Mouse (Mus musculus): ENCODE measurements around the gene Rarg. TPM values are rescaled to one million over a fixed set of nuclear protein-coding genes. Genes with fewer than 3 reads are reported as not detected.

Rarg gene
- polyA plus RNA-seq, 1 experiment from 2014 or later: 6.2 TPM

- no peaks in the 10 kb centered on the region for H3K36me3 ChIP-seq (replicated peaks; ENCODE audit: control insufficient read depth, insufficient read depth)
- H3K9ac ChIP-seq: no peak overlapping the region
- no peaks in the 10 kb centered on the region for H3K9me3 ChIP-seq (ENCODE audit: control insufficient read depth, low read length)
- H3K4me3 ChIP-seq (replicated peaks; ENCODE audit: low read length): no peak overlapping the region
- WGBS: 32% methylated on average over 12 of the region's 12 CpGs
- ATAC-seq (ENCODE audit: low FRiP score) (no peak), DNase-seq (ENCODE audit: low spot score) (no peak)
- peaks cover 36% of the 10 kb centered on the region; the same call in 1 of the 2 replicates for H3K4me1 ChIP-seq (replicated peaks; ENCODE audit: control insufficient read depth, insufficient read depth, low read length)
- H3K27ac ChIP-seq: no peak overlapping the region
- 0 out of 2 replicates have a peak overlapping the region, but pooled peaks have one; percentile 98 for H3K4me2 ChIP-seq (replicated peaks)
- peaks cover 41% of the 10 kb centered on the region for H3K27me3 ChIP-seq (ENCODE audit: control insufficient read depth, insufficient read depth, low read length)
Measured at GRCm38 (mm10) chr15:102242404-102243228, 14.7 kb downstream of the Rarg start.

GRCm38 (mm10) chr15:102240607-102241006, 16.7 kb downstream of the Rarg start:
- ATAC-seq (ENCODE audit: low FRiP score): no peak
- no peak overlapping the region for H3K9ac ChIP-seq
- no peak for DNase-seq (ENCODE audit: low spot score)
- WGBS: 85% methylated on average over 4 of the region's 4 CpGs
- H3K4me1 ChIP-seq (replicated peaks; ENCODE audit: control insufficient read depth, insufficient read depth, low read length): peaks cover 22% of the 10 kb centered on the region; the same call in 1 of the 2 replicates
- H3K27ac ChIP-seq: no peak overlapping the region
- no peak overlapping the region for H3K4me3 ChIP-seq (replicated peaks; ENCODE audit: low read length)
- peaks cover 37% of the 10 kb centered on the region for H3K27me3 ChIP-seq (ENCODE audit: control insufficient read depth, insufficient read depth, low read length)
- H3K9me3 ChIP-seq (ENCODE audit: control insufficient read depth, low read length): no peaks in the 10 kb centered on the region
- no peaks in the 10 kb centered on the region for H3K36me3 ChIP-seq (replicated peaks; ENCODE audit: control insufficient read depth, insufficient read depth)
- H3K4me2 ChIP-seq (replicated peaks): no peak overlapping the region

DNA sequence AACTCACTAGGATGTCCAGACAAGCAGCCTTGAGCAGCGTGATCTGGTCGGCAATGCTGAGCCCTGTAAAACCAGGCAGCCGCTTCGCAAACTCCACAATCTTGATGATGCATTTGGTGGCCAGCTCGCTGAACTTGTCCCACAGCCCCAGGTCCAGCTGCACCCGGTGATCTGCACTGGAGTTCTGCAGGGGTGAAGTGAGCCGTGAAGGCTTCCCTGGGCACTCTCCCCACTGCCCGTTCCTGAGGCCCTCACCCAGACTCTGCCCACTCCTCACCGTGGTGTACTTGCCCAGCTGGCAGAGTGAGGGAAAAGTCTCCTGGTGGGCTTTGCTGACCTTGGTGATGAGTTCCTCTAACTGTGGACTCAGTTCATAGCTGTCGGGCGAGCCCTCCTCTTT, 17.5 kb downstream of the Rarg start:
- Histone ChIP-seq H3K27me3 (ENCODE audit: control insufficient read depth, insufficient read depth, low read length) (peaks cover 31% of the 10 kb centered on the region), H3K9ac (no peak overlapping the region), H3K4me3 (replicated peaks; ENCODE audit: low read length) (no peak overlapping the region), H3K36me3 (replicated peaks; ENCODE audit: control insufficient read depth, insufficient read depth) (no peaks in the 10 kb centered on the region), H3K9me3 (ENCODE audit: control insufficient read depth, low read length) (no peaks in the 10 kb centered on the region), H3K27ac (no peak overlapping the region), H3K4me2 (replicated peaks) (no peak overlapping the region), H3K4me1 (replicated peaks; ENCODE audit: control insufficient read depth, insufficient read depth, low read length) (peaks cover 15% of the 10 kb centered on the region; the same call in 1 of the 2 replicates)
- 74% methylated on average over 11 of the region's 11 CpGs for WGBS
- no peak for ATAC-seq (ENCODE audit: low FRiP score)
- no peak for DNase-seq (ENCODE audit: low spot score)

DNA sequence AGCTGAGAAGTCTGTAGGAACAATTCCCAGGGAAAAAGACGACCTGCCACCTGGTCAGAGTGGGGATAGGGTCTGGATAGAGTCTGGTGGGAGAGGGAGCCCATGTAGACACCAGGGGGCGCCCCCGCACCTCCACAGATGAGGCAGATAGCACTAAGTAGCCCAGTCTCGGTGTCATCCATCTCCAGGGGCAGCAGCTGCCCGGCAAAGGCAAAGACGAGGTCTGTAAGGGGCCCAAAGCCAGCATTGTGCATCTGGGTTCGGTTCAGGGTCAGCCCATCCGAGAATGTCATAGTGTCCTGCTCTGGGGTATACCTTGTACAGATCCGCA, 18.1 kb downstream of the Rarg start:
- H3K9me3 ChIP-seq (ENCODE audit: control insufficient read depth, low read length): no peaks in the 10 kb centered on the region
- 9% methylated on average over 9 of the region's 9 CpGs for WGBS
- H3K9ac ChIP-seq: no peak overlapping the region
- H3K4me3 ChIP-seq (replicated peaks; ENCODE audit: low read length): no peak overlapping the region
- peaks cover 25% of the 10 kb centered on the region for H3K27me3 ChIP-seq (ENCODE audit: control insufficient read depth, insufficient read depth, low read length)
- peaks cover 9% of the 10 kb centered on the region; the same call in 1 of the 2 replicates for H3K4me1 ChIP-seq (replicated peaks; ENCODE audit: control insufficient read depth, insufficient read depth, low read length)
- DNase-seq (ENCODE audit: low spot score): peak; percentile 77
- ATAC-seq (ENCODE audit: low FRiP score): peak; percentile 74; the same call in 1 of the 2 replicates
- no peak overlapping the region for H3K27ac ChIP-seq
- H3K4me2 ChIP-seq (replicated peaks): no peak overlapping the region
- no peaks in the 10 kb centered on the region for H3K36me3 ChIP-seq (replicated peaks; ENCODE audit: control insufficient read depth, insufficient read depth)

GRCm38 (mm10) chr15:102238543-102239259, 18.6 kb downstream of the Rarg start:
- WGBS: 92% methylated on average over 14 of the region's 14 CpGs
- ATAC-seq (ENCODE audit: low FRiP score) (no peak), DNase-seq (ENCODE audit: low spot score) (no peak)
- Histone ChIP-seq H3K4me3 (replicated peaks; ENCODE audit: low read length) (no peak overlapping the region), H3K27me3 (ENCODE audit: control insufficient read depth, insufficient read depth, low read length) (peaks cover 19% of the 10 kb centered on the region), H3K27ac (no peak overlapping the region), H3K9me3 (ENCODE audit: control insufficient read depth, low read length) (no peaks in the 10 kb centered on the region), H3K4me2 (replicated peaks) (no peak overlapping the region), H3K4me1 (replicated peaks; ENCODE audit: control insufficient read depth, insufficient read depth, low read length) (peaks cover 6% of the 10 kb centered on the region; the same call in 1 of the 2 replicates), H3K36me3 (replicated peaks; ENCODE audit: control insufficient read depth, insufficient read depth) (no peaks in the 10 kb centered on the region), H3K9ac (no peak overlapping the region)

DNA sequence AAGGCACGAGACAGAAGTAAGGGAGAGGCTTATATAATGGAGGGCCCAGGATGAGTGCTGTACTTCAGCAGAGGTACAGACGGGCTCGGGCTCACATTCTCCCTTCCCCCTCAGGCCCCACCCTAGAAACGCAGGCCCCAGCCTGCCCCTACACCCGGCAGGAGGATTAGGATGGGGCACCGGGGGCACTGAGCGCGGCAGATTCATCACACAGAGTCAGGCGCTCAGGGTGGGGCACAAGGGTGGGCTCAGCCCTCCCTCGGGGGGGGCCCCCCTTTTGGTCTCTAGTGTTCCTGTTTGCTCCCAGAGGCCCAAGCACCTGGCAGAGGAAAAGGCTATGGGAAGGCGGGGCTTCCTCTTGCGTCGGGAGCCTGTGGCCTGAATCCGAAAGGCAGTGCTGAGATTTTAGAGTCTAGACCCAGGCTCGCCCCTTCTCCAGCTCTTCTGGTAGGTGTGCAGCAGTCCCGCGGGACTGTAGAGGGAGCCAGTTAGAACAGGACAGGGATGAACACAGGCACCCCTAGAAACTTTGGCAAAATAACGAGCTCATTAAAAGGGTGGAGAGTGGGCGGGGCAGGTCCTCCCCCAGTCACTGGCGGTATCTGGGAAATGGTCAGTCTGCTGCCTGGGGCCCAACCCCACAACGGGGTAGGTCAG, 21.8 kb downstream of the Rarg start:
- H3K27ac ChIP-seq: no peak overlapping the region
- H3K9ac ChIP-seq: no peak overlapping the region
- WGBS: 35% methylated on average over 20 of the region's 21 CpGs
- no peak for DNase-seq (ENCODE audit: low spot score)
- H3K4me2 ChIP-seq (replicated peaks): peak overlapping the region; percentile 17
- H3K9me3 ChIP-seq (ENCODE audit: control insufficient read depth, low read length): no peaks in the 10 kb centered on the region
- no peaks in the 10 kb centered on the region; the same call in 1 of the 2 replicates for H3K27me3 ChIP-seq (ENCODE audit: control insufficient read depth, insufficient read depth, low read length)
- no peak overlapping the region for H3K4me3 ChIP-seq (replicated peaks; ENCODE audit: low read length)
- no peaks in the 10 kb centered on the region for H3K36me3 ChIP-seq (replicated peaks; ENCODE audit: control insufficient read depth, insufficient read depth)
- H3K4me1 ChIP-seq (replicated peaks; ENCODE audit: control insufficient read depth, insufficient read depth, low read length): no peaks in the 10 kb centered on the region
- ATAC-seq (ENCODE audit: low FRiP score): no peak

DNA sequence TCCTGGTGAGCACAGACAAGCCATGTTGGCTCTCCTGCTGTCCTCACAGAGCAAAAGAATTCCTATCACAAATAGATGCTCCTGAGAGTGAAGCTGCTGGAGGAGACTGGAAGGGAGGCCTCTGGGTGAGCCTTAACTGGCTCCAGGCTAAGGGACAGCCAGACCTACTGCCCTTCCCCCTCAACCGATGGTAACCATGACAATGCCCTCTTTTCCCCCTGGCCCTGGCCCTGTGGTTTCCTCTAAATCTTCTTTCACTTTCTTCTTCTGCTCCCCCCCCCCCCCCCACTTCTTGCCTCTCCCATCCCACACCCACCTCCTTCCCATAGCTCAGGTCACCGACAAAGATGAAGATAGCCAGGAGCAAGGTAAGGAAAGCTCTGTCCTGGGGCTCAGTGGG, 23.4 kb downstream of the Rarg start:
- Histone ChIP-seq H3K36me3 (replicated peaks; ENCODE audit: control insufficient read depth, insufficient read depth) (no peaks in the 10 kb centered on the region), H3K27ac (no peak overlapping the region), H3K4me3 (replicated peaks; ENCODE audit: low read length) (no peak overlapping the region), H3K4me1 (replicated peaks; ENCODE audit: control insufficient read depth, insufficient read depth, low read length) (no peaks in the 10 kb centered on the region), H3K9ac (no peak overlapping the region), H3K27me3 (ENCODE audit: control insufficient read depth, insufficient read depth, low read length) (no peaks in the 10 kb centered on the region), H3K4me2 (replicated peaks) (no peak overlapping the region), H3K9me3 (ENCODE audit: control insufficient read depth, low read length) (no peaks in the 10 kb centered on the region)
- no peak for ATAC-seq (ENCODE audit: low FRiP score)
- 20% methylated on average over 2 of the region's 2 CpGs for WGBS
- no peak for DNase-seq (ENCODE audit: low spot score)

DNA sequence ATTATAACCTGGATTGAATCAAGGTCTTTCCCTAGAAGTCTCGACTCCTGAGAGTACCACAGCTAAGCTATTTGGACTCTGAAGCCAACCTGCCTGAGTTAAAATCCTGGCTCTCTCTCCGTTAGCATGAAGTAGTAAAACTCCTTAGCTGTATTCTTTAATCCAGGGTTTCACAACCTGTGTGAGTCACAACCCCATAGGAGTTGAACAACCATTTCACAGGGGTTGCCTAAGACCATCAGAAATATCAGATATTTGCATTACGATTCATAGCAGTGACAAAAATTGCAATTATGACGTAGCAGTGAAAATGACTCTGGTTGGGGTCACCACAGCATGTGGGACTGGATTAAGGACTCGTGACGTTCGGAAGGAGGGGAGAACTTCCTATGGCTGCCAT, 24.6 kb downstream of the Rarg start:
- Histone ChIP-seq H3K4me3 (replicated peaks; ENCODE audit: low read length) (no peak overlapping the region), H3K27me3 (ENCODE audit: control insufficient read depth, insufficient read depth, low read length) (no peaks in the 10 kb centered on the region), H3K4me1 (replicated peaks; ENCODE audit: control insufficient read depth, insufficient read depth, low read length) (no peaks in the 10 kb centered on the region), H3K4me2 (replicated peaks) (no peak overlapping the region), H3K9me3 (ENCODE audit: control insufficient read depth, low read length) (no peaks in the 10 kb centered on the region), H3K36me3 (replicated peaks; ENCODE audit: control insufficient read depth, insufficient read depth) (no peaks in the 10 kb centered on the region), H3K9ac (no peak overlapping the region), H3K27ac (no peak overlapping the region)
- DNase-seq (ENCODE audit: low spot score) (no peak), ATAC-seq (ENCODE audit: low FRiP score) (no peak)
- 86% methylated on average over 7 of the region's 7 CpGs for WGBS

- H3K4me1 ChIP-seq (replicated peaks; ENCODE audit: control insufficient read depth, insufficient read depth, low read length): no peaks in the 10 kb centered on the region
- no peaks in the 10 kb centered on the region for H3K36me3 ChIP-seq (replicated peaks; ENCODE audit: control insufficient read depth, insufficient read depth)
- no peak within 1 kb of the TSS for H3K27ac ChIP-seq
- 58% methylated on average over 6 of the region's 6 CpGs for WGBS
- DNase-seq (ENCODE audit: low spot score): no peak
- H3K9me3 ChIP-seq (ENCODE audit: control insufficient read depth, low read length): no peaks in the 10 kb centered on the region
- H3K9ac ChIP-seq: no peak within 1 kb of the TSS
- H3K27me3 ChIP-seq (ENCODE audit: control insufficient read depth, insufficient read depth, low read length): no peaks in the 10 kb centered on the region
- ATAC-seq (ENCODE audit: low FRiP score): 0 out of 2 replicates have a peak, but pooled peaks have one; percentile 24
- no peak within 1 kb of the TSS for H3K4me3 ChIP-seq (replicated peaks; ENCODE audit: low read length)
- H3K4me2 ChIP-seq (replicated peaks): no peak within 1 kb of the TSS
Measured at GRCm38 (mm10) chr15:102231748-102232147, 25.6 kb downstream of the Rarg start, which contains the start of gene Itgb7. TSS of gene Itgb7 (minus strand) at chr15:102231944.
